Mouse (Mus musculus): Measurements from ENCODE around the gene Cutal. TPM values are rescaled to one million over a fixed set of nuclear protein-coding genes. Genes with fewer than 3 reads are reported as not detected.
A peak's percentile ranks its signal among the peaks of the same experiment; 100 is the strongest.
"Not testable (repeated sequence)": the region's sequence is repeated elsewhere in the genome, so short reads cannot be mapped to it uniquely, and the experiment has no call there.

The Cutal gene
- 0.88 and 0.89 TPM in 2 replicates for polyA plus RNA-seq (2012; rRNA removed)

DNA sequence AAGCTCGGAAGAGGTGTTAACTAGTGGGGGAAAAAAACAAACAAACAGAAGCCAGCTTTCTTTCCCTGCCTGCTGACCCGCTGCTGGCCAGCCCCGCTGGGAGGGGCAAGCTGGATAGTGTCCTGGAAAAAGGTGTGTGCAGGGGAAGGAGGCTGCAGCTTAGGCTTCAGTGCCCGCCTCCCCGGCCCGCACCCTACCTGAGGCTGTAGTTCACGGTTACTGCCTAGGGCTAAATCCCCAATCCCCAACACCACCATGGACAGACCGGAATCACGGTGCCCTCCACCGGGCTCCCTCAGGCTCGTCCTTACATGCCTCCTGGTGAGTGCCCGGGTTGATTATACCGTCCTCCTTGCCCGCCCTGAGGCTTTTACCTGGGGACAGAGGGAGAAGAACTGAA is at the start of gene Cutal:
Cutal (plus strand) TSS at position 126 of the 400 bp plus-strand sequence.
- no peak for DNase-seq
- Histone ChIP-seq H3K27ac (ENCODE audit: insufficient read depth, low read length) (no peak within 1 kb of the TSS), H3K27me3 (ENCODE audit: control insufficient read depth, insufficient read depth, low read length) (no peaks in the 10 kb centered on the region; the same call in 1 of the 2 replicates), H3K4me1 (ENCODE audit: control insufficient read depth, insufficient read depth, low read length) (no peaks in the 10 kb centered on the region; the same call in 1 of the 2 replicates), H3K4me3 (replicated peaks; ENCODE audit: insufficient read depth, low read depth, low read length) (no peak within 1 kb of the TSS)
- TF ChIP-seq POLR2A (IDR thresholded peaks at IDR 0.05; ENCODE audit: borderline replicate concordance, insufficient read depth, low read length), result no peak
- no peak for TF ChIP-seq CTCF (IDR thresholded peaks at IDR 0.05; ENCODE audit: borderline replicate concordance, insufficient read depth, low read depth, low read length)
- WGBS, result 8% methylated on average over 14 of the region's 14 CpGs

DNA sequence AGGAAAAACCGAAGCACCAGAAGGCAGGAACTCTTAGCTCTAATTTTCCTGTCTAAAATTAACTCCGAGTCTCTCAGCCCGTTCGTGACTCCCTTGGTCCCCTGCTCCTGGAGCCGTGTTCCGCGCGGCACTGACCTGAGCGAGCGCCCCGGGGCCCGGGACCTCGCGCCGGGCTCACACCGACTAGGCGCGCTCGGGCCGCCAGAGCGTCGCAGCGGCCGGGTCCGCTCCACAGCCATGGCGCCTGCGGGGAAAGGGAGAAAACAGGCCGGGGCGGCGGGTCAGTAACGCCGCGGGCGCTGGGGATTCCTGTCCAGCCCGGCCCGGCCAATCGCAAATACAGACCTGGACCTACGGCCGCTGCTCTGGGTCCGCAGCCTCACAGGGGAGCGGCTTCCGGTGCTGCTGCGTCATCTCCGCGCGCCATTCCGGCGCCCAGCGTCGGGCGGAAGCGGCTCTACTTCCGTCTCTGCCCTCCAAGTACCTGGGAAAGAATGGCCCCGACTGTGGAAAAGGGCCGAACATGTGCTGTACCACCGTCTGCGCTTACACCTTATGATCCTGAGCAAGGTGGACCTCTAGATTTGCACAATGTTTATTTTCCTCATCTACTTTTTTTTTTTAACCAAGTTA is 48.3 kb upstream of the Cutal start, which contains the start of gene Fbxw2:
Fbxw2 (minus strand) TSS at position 485 of the 633 bp plus-strand sequence.
- under 1% methylated on average over 56 of the region's 57 CpGs for WGBS
- TF ChIP-seq POLR2A (IDR thresholded peaks at IDR 0.05; ENCODE audit: borderline replicate concordance, insufficient read depth, low read length), result no peak; the same call in 1 of the 2 replicates
- no peak for TF ChIP-seq CTCF (IDR thresholded peaks at IDR 0.05; ENCODE audit: borderline replicate concordance, insufficient read depth, low read depth, low read length)
- no peaks in the 10 kb centered on the region for H3K27me3 ChIP-seq (ENCODE audit: control insufficient read depth, insufficient read depth, low read length)
- peak within 1 kb of the TSS; percentile 81 for H3K27ac ChIP-seq (ENCODE audit: insufficient read depth, low read length)
- H3K4me3 ChIP-seq (replicated peaks; ENCODE audit: insufficient read depth, low read depth, low read length), result peak within 1 kb of the TSS; percentile 61
- peaks cover 3% of the 10 kb centered on the region; the same call in 1 of the 2 replicates for H3K4me1 ChIP-seq (ENCODE audit: control insufficient read depth, insufficient read depth, low read length)
- peak; percentile 93 to 94 for DNase-seq

DNA sequence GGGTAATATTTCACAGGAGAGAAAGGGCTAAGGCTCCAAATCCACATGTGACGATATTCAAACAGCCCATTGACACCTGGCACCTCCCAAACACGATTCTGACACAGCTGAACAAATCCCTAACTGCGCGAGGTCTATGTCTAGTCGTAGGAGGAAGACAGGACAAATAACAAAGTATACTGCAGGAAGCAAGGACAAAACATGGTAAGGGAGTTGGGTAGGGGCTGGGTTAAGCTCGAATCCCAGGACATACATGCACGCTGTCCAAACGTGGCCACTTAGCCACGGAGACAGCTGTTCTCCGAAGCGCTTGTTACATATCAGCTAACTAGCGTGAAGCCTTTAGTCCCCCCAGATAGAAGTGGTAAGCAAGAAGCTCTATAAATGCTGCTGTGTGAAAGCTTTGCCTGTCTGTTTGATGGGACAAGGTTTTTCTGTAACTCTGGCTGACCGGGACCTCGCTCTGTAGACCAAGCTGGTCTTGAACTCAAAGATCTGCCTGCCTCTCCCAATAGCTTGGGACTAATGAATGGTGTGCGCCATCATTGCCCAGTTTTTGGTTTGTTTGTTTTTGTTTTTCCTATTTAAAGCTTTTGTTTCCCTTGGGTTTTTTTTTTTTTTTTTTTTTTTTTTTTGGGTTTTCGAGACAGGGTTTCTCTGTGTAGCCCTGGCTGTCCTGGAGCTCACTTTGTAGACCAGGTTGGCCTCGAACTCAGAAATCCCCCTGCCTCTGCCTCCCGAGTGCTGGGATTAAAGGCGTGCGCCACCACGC is 47.5 kb upstream of the Cutal start:
- Histone ChIP-seq H3K27ac (ENCODE audit: insufficient read depth, low read length) (0 out of 2 replicates have a peak overlapping the region, but pooled peaks have one; percentile 1), H3K27me3 (ENCODE audit: control insufficient read depth, insufficient read depth, low read length) (no peaks in the 10 kb centered on the region), H3K4me1 (ENCODE audit: control insufficient read depth, insufficient read depth, low read length) (peaks cover 3% of the 10 kb centered on the region; the same call in 1 of the 2 replicates), H3K4me3 (replicated peaks; ENCODE audit: insufficient read depth, low read depth, low read length) (peak overlapping the region; percentile 61)
- no peak for TF ChIP-seq CTCF (IDR thresholded peaks at IDR 0.05; ENCODE audit: borderline replicate concordance, insufficient read depth, low read depth, low read length)
- TF ChIP-seq POLR2A (IDR thresholded peaks at IDR 0.05; ENCODE audit: borderline replicate concordance, insufficient read depth, low read length), result no peak
- 33% methylated on average over 19 of the region's 21 CpGs for whole genome bisulfite sequencing
- DNase-seq, result no peak

DNA sequence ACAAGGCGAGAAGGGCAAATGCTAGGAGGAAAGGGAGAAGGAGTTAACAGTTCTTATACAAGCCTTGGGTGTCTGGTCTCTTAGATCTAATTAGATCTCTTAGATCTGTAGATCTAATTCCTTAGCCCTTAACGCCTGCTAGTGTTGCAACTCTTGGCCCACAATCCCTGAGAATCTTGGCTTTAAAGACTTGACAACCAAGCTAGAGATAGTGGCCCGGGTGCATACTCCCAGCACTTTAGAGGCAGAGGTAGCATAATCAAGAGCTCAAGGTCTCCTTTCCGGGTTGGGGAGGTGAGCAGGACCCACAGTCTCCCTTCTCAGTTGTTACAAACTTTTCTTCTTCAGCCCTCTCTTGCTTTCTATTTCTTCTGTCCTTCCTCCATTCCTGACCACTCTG is 46.6 kb upstream of the Cutal start:
- Histone ChIP-seq H3K4me3 (replicated peaks; ENCODE audit: insufficient read depth, low read depth, low read length) (no peak overlapping the region), H3K27me3 (ENCODE audit: control insufficient read depth, insufficient read depth, low read length) (no peaks in the 10 kb centered on the region), H3K4me1 (ENCODE audit: control insufficient read depth, insufficient read depth, low read length) (peaks cover 3% of the 10 kb centered on the region; the same call in 1 of the 2 replicates), H3K27ac (ENCODE audit: insufficient read depth, low read length) (no peak overlapping the region)
- no peak for DNase-seq
- TF ChIP-seq POLR2A (IDR thresholded peaks at IDR 0.05; ENCODE audit: borderline replicate concordance, insufficient read depth, low read length) (no peak), CTCF (IDR thresholded peaks at IDR 0.05; ENCODE audit: borderline replicate concordance, insufficient read depth, low read depth, low read length) (no peak)
- WGBS, result 91% methylated on average over 4 of the region's 4 CpGs

DNA sequence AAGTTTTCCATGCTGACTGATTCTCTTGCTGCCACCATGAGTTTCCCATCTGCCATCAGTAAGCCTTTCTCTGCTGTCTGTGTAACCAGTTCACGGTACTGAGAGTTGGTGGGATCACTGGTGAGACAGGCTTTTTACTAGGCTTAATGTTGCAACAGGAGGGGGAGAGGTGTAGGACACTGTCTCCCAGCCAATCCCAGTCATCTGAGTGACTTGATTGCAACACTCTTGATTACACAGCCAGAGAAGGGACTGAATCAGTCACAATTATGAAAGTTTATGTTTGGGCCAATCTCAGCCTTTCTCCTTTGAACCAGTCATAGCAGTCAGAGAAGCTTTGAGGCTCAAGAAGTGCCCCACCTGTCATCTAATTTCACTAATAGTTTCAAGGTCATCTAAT is 46.2 kb upstream of the Cutal start:
- 80% methylated on average over 1 of the region's 1 CpGs for WGBS
- DNase-seq, result no peak
- no peaks in the 10 kb centered on the region for H3K27me3 ChIP-seq (ENCODE audit: control insufficient read depth, insufficient read depth, low read length)
- H3K4me3 ChIP-seq (replicated peaks; ENCODE audit: insufficient read depth, low read depth, low read length), result no peak overlapping the region
- H3K4me1 ChIP-seq (ENCODE audit: control insufficient read depth, insufficient read depth, low read length), result peaks cover 3% of the 10 kb centered on the region; the same call in 1 of the 2 replicates
- TF ChIP-seq CTCF (IDR thresholded peaks at IDR 0.05; ENCODE audit: borderline replicate concordance, insufficient read depth, low read depth, low read length), result no peak
- no peak for TF ChIP-seq POLR2A (IDR thresholded peaks at IDR 0.05; ENCODE audit: borderline replicate concordance, insufficient read depth, low read length)
- no peak overlapping the region for H3K27ac ChIP-seq (ENCODE audit: insufficient read depth, low read length)

DNA sequence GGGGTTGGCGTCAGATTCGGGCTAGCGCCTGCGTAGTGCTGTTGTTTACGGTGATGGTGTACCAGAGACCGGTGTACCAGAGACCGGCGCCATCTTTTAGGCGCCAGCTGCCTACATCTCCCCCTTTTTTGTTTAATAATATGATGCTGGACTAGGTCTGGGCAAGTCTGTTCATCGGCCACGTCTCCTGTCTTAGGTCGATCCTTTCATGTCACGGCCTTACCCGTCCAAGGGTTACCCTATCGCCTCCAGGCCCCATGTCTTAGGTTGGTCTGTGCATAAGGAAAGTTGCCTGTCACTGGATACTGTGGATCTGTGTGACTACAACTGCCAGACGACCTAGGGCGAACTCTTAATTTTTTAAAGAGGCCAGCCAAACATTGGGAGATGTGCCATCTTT is 44.1 kb upstream of the Cutal start:
- 93% methylated on average over 17 of the region's 17 CpGs for WGBS

DNA sequence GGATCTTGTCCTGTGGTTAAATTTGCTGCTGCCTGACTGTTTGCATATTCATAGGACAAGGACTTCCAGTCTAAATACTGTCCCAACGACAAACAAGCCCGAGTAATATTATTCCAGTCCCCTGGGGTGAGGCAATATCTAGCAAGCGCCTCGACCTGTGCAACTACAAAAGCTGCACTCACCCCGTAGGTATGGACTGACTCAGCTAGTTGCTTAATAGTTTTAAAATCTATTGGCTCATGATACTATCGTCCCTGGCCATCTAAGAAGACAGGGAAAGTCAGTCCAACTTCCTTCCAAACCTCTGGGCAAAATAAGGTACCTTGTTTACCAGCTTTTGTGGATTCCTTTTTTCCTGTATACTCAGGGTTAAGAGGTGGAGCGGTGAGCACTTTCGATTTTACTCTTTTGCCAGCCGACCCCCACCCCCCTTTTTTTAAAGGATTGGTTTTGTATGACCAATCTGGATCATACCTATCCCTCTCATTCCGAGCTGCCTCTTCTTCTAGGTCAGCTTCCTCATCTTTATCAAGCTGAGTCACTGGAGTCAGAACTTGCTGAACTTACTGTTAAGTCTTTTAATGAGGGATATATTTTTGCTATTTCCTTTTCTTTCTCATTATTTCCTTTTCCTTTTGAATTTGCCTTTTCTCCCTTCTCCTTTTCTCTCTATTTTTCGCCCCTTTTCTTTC is 41.3 kb upstream of the Cutal start, which contains the start of gene Gm34653:
Gm34653 (plus strand) TSS at position 242 of the 692 bp plus-strand sequence.
- H3K4me3 ChIP-seq (replicated peaks; ENCODE audit: insufficient read depth, low read depth, low read length); H3K27ac ChIP-seq (ENCODE audit: insufficient read depth, low read length); DNase-seq; H3K27me3 ChIP-seq (ENCODE audit: control insufficient read depth, insufficient read depth, low read length); H3K4me1 ChIP-seq (ENCODE audit: control insufficient read depth, insufficient read depth, low read length): not testable (repeated sequence)
- WGBS, result 58% methylated on average over 11 of the region's 11 CpGs

More for the DNA sequence above, 44.1 kb upstream of the Cutal start:
- H3K4me3 ChIP-seq (replicated peaks; ENCODE audit: insufficient read depth, low read depth, low read length); DNase-seq; H3K27me3 ChIP-seq (ENCODE audit: control insufficient read depth, insufficient read depth, low read length); H3K4me1 ChIP-seq (ENCODE audit: control insufficient read depth, insufficient read depth, low read length); H3K27ac ChIP-seq (ENCODE audit: insufficient read depth, low read length): not testable (repeated sequence)

Measured in cerebellum, adult 2 months (tissue).